Mouse (Mus musculus): ENCODE measurements around the gene Fbxl18. TPM values are rescaled to one million over a fixed set of nuclear protein-coding genes. Genes with fewer than 3 reads are reported as not detected.
"Not testable (repeated sequence)": the region's sequence is repeated elsewhere in the genome, so short reads cannot be mapped to it uniquely, and the experiment has no call there.

Fbxl18 gene
- polyA plus RNA-seq, 1 experiment from 2014 or later = 32.9 TPM

DNA sequence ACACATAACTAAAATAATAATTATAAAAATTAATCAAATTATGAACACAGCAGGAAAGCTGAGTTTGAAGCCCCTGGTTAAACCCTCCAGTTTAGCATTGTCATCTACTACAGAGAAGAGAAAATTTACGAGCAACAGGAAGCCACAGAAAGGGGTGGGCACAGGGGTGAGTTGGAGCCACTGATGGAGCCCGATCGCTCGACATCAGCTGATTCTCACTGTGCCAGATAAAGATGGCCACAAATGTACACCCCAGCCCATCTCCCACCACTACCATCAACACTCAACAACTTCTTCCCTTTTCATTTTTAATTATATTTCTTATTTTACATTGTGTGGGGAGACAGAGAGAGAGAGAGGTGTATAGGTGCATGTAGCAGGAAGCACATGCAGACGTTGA, 1.5 kb upstream of the Fbxl18 start:
- WGBS = 92% methylated on average over 5 of the region's 5 CpGs
- ATAC-seq = no peak
- peaks cover 9% of the 10 kb centered on the region; the same call in 1 of the 2 replicates for H3K36me3 ChIP-seq (ENCODE audit: control insufficient read depth, insufficient read depth, low read length)
- H3K4me1 ChIP-seq (ENCODE audit: control insufficient read depth, insufficient read depth, low read depth, low read length) = peaks cover 13% of the 10 kb centered on the region
- no peaks in the 10 kb centered on the region for H3K27me3 ChIP-seq (replicated peaks; ENCODE audit: control insufficient read depth, insufficient read depth, low read length)
- no peak overlapping the region for H3K4me3 ChIP-seq (ENCODE audit: low read length)
- H3K9ac ChIP-seq (ENCODE audit: low read depth, low read length) = no peak overlapping the region
- H3K27ac ChIP-seq (ENCODE audit: low read depth, low read length) = no peak overlapping the region
- H3K9me3 ChIP-seq (ENCODE audit: control insufficient read depth, low read length) = no peaks in the 10 kb centered on the region
- no peak overlapping the region for H3K4me2 ChIP-seq (ENCODE audit: low read length)

DNA sequence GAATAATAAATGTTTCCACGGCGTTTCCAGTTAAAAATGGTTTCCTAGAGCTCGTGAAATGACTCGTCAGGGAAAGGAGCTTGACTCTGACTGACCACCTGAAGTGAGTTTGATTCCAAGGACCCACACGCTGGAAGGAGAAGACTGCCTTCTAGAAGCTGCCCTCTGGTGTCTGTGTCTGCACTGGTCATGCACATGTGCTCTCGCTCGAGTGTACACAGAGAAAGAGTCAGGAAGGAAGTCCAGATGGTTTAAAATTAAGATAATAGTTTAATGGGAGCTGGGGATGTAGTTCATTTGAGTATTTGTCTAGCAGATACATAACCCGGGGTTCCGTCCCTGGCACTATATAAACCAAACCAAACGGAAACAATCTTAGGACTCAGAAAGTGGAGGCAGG, 971 bp upstream of the Fbxl18 start:
- peaks cover 6% of the 10 kb centered on the region; the same call in 1 of the 2 replicates for H3K36me3 ChIP-seq (ENCODE audit: control insufficient read depth, insufficient read depth, low read length)
- H3K4me3 ChIP-seq (ENCODE audit: low read length) = no peak overlapping the region
- 83% methylated on average over 10 of the region's 10 CpGs for WGBS
- no peak overlapping the region for H3K27ac ChIP-seq (ENCODE audit: low read depth, low read length)
- no peak for ATAC-seq
- no peak overlapping the region for H3K9ac ChIP-seq (ENCODE audit: low read depth, low read length)
- H3K9me3 ChIP-seq (ENCODE audit: control insufficient read depth, low read length) = no peaks in the 10 kb centered on the region
- peaks cover 13% of the 10 kb centered on the region for H3K4me1 ChIP-seq (ENCODE audit: control insufficient read depth, insufficient read depth, low read depth, low read length)
- H3K27me3 ChIP-seq (replicated peaks; ENCODE audit: control insufficient read depth, insufficient read depth, low read length) = no peaks in the 10 kb centered on the region
- no peak overlapping the region for H3K4me2 ChIP-seq (ENCODE audit: low read length)

DNA sequence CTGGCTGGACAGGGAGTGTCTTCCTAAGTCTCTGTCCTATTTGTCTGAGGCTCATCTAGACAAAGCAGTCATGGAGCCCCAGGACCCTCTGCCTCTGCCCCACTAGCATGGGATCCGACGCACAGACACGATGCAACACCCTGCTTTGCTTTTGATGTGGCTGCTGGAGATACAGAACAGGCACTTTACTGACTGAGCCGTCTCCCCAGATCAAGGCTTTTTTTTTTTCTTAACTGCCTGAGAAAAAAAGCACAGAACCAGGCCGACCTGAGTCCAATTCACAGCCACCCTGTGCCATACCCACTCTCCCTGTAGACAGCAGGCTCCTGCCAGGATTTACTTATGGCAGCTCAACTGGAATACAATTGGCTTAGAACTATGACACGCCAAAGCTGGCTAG, 3.8 kb downstream of the Fbxl18 start:
- Histone ChIP-seq H3K36me3 (ENCODE audit: control insufficient read depth, insufficient read depth, low read length) (peaks cover 6% of the 10 kb centered on the region), H3K9ac (ENCODE audit: low read depth, low read length) (no peak overlapping the region), H3K9me3 (ENCODE audit: control insufficient read depth, low read length) (no peaks in the 10 kb centered on the region), H3K27ac (ENCODE audit: low read depth, low read length) (no peak overlapping the region), H3K4me2 (ENCODE audit: low read length) (no peak overlapping the region), H3K4me1 (ENCODE audit: control insufficient read depth, insufficient read depth, low read depth, low read length) (peaks cover 13% of the 10 kb centered on the region), H3K4me3 (ENCODE audit: low read length) (no peak overlapping the region), H3K27me3 (replicated peaks; ENCODE audit: control insufficient read depth, insufficient read depth, low read length) (no peaks in the 10 kb centered on the region)
- ATAC-seq = no peak
- WGBS = 86% methylated on average over 6 of the region's 6 CpGs

DNA sequence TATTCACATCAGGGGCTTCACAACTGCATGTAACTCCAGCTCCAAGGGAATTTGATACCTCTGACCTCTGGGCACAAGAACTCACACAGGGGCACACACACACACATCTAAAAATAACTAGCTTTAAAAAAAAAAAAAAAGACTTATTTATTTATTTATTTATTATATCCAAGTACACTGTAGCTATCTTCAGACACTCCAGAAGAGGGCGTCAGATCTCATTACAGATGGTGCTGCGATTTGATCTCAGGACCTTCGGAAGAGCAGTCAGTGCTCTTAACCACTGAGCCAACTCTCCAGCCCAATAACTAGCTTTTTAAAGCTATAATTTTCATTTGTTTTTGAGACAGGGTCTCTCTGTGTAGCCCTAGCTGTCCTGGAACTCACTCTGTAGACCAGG, 7.7 kb downstream of the Fbxl18 start:
- 88% methylated on average over 3 of the region's 3 CpGs for WGBS

DNA sequence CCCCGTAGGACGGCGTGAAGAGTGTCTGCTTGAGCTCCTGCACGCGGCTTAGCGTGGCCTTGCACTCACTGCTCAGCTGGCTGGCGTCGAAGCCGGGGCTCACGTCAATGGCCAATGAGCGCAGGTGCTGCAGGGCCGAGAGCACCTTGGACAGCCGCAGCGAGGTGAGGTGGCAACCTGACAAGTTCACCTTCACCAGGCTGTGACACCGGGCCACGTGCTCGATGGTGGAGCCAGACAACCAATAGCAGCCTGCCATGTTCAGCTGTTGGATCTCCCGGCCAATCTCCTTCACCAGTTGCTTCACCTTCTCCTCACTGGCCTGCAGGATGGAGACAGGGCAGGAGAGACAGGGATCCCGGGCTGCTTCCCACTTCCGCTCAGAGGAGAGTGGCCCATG, 8.5 kb downstream of the Fbxl18 start:
- 96% methylated on average over 20 of the region's 20 CpGs for WGBS
- no peak overlapping the region for H3K4me3 ChIP-seq (ENCODE audit: low read length)
- no peak overlapping the region for H3K9ac ChIP-seq (ENCODE audit: low read depth, low read length)
- no peak for ATAC-seq
- H3K4me2 ChIP-seq (ENCODE audit: low read length) = no peak overlapping the region
- no peaks in the 10 kb centered on the region for H3K9me3 ChIP-seq (ENCODE audit: control insufficient read depth, low read length)
- peaks cover 27% of the 10 kb centered on the region for H3K36me3 ChIP-seq (ENCODE audit: control insufficient read depth, insufficient read depth, low read length)
- peaks cover 1% of the 10 kb centered on the region for H3K4me1 ChIP-seq (ENCODE audit: control insufficient read depth, insufficient read depth, low read depth, low read length)
- H3K27me3 ChIP-seq (replicated peaks; ENCODE audit: control insufficient read depth, insufficient read depth, low read length) = no peaks in the 10 kb centered on the region
- no peak overlapping the region for H3K27ac ChIP-seq (ENCODE audit: low read depth, low read length)

More for the DNA sequence above, 7.7 kb downstream of the Fbxl18 start:
- H3K9ac ChIP-seq (ENCODE audit: low read depth, low read length); H3K27ac ChIP-seq (ENCODE audit: low read depth, low read length); H3K4me3 ChIP-seq (ENCODE audit: low read length); H3K4me2 ChIP-seq (ENCODE audit: low read length); H3K4me1 ChIP-seq (ENCODE audit: control insufficient read depth, insufficient read depth, low read depth, low read length); H3K27me3 ChIP-seq (replicated peaks; ENCODE audit: control insufficient read depth, insufficient read depth, low read length); H3K9me3 ChIP-seq (ENCODE audit: control insufficient read depth, low read length); ATAC-seq: not testable (repeated sequence)
- H3K36me3 ChIP-seq (ENCODE audit: control insufficient read depth, insufficient read depth, low read length) = peaks cover 27% of the 10 kb centered on the region

DNA sequence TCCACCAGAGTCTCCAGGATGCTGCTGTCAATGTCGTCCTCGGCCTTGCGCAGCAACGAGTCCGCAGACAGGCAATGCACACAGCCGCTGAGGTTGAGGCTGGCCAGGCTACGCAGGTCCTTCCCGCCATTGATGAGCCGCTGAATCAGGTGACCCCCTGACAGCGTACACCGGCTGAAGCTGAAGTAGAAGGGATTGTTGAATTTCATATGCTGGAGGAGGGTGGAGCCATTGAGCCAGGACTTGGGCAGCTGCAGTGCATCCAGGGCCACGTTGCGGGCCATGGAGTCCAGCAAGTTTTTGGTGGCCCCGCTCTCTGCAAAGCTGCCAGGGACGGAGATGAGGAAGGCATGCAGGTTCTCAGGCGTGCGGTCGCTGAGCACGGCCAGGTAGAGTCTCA, 9.0 kb downstream of the Fbxl18 start:
- ATAC-seq = no peak
- Histone ChIP-seq H3K4me3 (ENCODE audit: low read length) (no peak overlapping the region), H3K27ac (ENCODE audit: low read depth, low read length) (no peak overlapping the region), H3K27me3 (replicated peaks; ENCODE audit: control insufficient read depth, insufficient read depth, low read length) (no peaks in the 10 kb centered on the region), H3K9ac (ENCODE audit: low read depth, low read length) (no peak overlapping the region), H3K4me2 (ENCODE audit: low read length) (no peak overlapping the region), H3K36me3 (ENCODE audit: control insufficient read depth, insufficient read depth, low read length) (peaks cover 27% of the 10 kb centered on the region), H3K4me1 (ENCODE audit: control insufficient read depth, insufficient read depth, low read depth, low read length) (peaks cover 7% of the 10 kb centered on the region), H3K9me3 (ENCODE audit: control insufficient read depth, low read length) (no peaks in the 10 kb centered on the region)
- 98% methylated on average over 19 of the region's 19 CpGs for WGBS

DNA sequence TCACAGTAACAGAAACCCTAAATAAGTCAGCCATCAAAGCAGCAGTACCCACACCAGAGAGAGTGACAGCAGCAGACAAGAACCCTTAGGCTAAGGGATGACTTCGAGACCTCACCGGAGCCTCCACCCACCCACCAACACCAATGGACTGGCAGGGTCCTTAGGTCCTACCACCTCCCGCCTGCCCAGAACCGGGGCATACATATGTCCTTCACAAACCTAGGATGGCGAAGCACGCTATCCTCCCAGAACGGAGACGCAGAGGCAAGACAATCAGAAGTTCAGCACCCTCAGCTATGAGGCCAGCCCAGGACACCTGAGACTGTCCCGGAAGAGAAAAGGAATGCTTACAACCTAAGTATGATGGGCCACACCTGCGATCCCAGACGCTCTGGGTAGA, 12.8 kb downstream of the Fbxl18 start:
- peaks cover 20% of the 10 kb centered on the region for H3K4me1 ChIP-seq (ENCODE audit: control insufficient read depth, insufficient read depth, low read depth, low read length)
- WGBS = 93% methylated on average over 11 of the region's 11 CpGs
- no peak for ATAC-seq
- H3K4me3 ChIP-seq (ENCODE audit: low read length) = no peak overlapping the region
- H3K27me3 ChIP-seq (replicated peaks; ENCODE audit: control insufficient read depth, insufficient read depth, low read length) = no peaks in the 10 kb centered on the region
- no peaks in the 10 kb centered on the region for H3K9me3 ChIP-seq (ENCODE audit: control insufficient read depth, low read length)
- H3K9ac ChIP-seq (ENCODE audit: low read depth, low read length) = no peak overlapping the region
- H3K4me2 ChIP-seq (ENCODE audit: low read length) = no peak overlapping the region
- H3K36me3 ChIP-seq (ENCODE audit: control insufficient read depth, insufficient read depth, low read length) = peaks cover 30% of the 10 kb centered on the region
- no peak overlapping the region for H3K27ac ChIP-seq (ENCODE audit: low read depth, low read length)

DNA sequence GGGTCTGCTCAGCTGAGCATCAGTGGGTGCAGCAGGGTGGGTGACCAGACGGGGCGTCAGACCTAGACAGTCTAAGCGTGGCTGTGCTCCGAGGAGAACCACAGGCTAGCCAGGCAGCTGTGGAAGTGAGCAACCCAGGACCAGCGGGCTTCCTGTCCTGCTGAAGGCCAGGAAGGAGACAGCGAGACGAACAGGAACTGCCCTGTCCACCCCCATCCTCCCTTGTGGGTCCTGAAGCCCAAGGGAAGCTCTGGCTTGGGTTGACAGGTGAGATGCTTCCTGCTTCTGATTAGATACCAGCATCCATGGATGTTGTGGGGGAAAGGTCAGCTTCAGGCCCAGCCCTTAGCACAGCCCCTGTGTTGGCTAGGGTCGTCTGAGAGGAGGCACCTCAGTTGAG, 13.3 kb downstream of the Fbxl18 start:
- Histone ChIP-seq H3K36me3 (ENCODE audit: control insufficient read depth, insufficient read depth, low read length) (peaks cover 29% of the 10 kb centered on the region), H3K9ac (ENCODE audit: low read depth, low read length) (peak overlapping the region; percentile 39; the same call in 1 of the 2 replicates), H3K9me3 (ENCODE audit: control insufficient read depth, low read length) (no peaks in the 10 kb centered on the region), H3K27me3 (replicated peaks; ENCODE audit: control insufficient read depth, insufficient read depth, low read length) (no peaks in the 10 kb centered on the region), H3K27ac (ENCODE audit: low read depth, low read length) (no peak overlapping the region), H3K4me1 (ENCODE audit: control insufficient read depth, insufficient read depth, low read depth, low read length) (peaks cover 24% of the 10 kb centered on the region), H3K4me3 (ENCODE audit: low read length) (no peak overlapping the region), H3K4me2 (ENCODE audit: low read length) (no peak overlapping the region)
- ATAC-seq = no peak
- 83% methylated on average over 8 of the region's 8 CpGs for WGBS

DNA sequence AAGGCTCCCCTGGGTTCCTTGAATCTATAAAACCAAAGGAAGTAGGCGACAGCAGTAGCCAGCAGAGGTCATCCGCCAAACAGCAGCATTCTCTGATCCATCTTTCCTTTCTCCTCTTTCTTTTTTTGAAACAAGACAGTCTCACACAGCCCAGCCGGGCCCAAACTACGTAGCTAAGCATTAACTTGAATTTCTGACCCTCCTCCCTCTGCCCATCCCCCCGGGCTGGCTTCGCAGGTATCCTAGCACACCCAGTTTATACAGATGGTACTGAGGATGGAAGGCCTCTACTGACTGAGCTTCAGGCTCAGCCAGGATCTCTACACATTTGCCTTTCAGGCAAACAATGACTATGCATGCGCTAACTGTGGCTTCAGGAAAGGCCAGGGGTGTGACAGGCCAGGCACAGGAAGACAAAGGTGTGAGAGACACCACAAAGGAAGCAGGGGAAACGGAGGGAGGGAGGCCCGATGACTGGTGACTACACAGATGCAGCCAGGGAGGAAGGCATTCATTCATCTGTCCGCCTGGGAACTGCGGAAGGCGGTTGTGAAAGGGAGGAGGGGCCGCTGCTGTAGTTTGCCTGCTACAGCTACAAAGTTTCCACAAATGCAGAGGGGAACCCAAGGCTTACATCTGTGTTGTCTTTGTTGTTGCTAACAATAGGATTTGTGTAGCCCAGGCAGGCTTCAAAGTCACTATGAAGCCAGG, 14.3 kb downstream of the Fbxl18 start:
- no peaks in the 10 kb centered on the region for H3K9me3 ChIP-seq (ENCODE audit: control insufficient read depth, low read length)
- H3K4me2 ChIP-seq (ENCODE audit: low read length) = no peak overlapping the region; the same call in 1 of the 2 replicates
- WGBS = 18% methylated on average over 13 of the region's 13 CpGs

More for the DNA sequence above, 14.3 kb downstream of the Fbxl18 start:
- H3K27me3 ChIP-seq (replicated peaks; ENCODE audit: control insufficient read depth, insufficient read depth, low read length) = no peaks in the 10 kb centered on the region
- peaks cover 19% of the 10 kb centered on the region for H3K36me3 ChIP-seq (ENCODE audit: control insufficient read depth, insufficient read depth, low read length)
- peak overlapping the region; percentile 3 for H3K27ac ChIP-seq (ENCODE audit: low read depth, low read length)
- peaks cover 25% of the 10 kb centered on the region for H3K4me1 ChIP-seq (ENCODE audit: control insufficient read depth, insufficient read depth, low read depth, low read length)
- H3K9ac ChIP-seq (ENCODE audit: low read depth, low read length) = peak overlapping the region; percentile 39
- H3K4me3 ChIP-seq (ENCODE audit: low read length) = no peak overlapping the region
- no peak for ATAC-seq
